Mouse (Mus musculus) forebrain, embryonic 12.5 days (tissue): ENCODE results near the gene Ice2. TPM values are rescaled to one million over a fixed set of nuclear protein-coding genes. Genes with fewer than 3 reads are reported as not detected.

Source experiments
- ATAC-seq: fragments of 200-750 bp; cut with Nextera tagmentation; 2 replicates; pipeline ENCODE4 v1.8.0; 2017; ENCODE audit warnings: moderate TSS enrichment; ENCODE audit not compliant: low FRiP score
- H3K27ac ChIP-seq: fragments of 300-500 bp; sonication (generic); 2 replicates; pipeline ENCODE4 v1.5.1; 2016; ENCODE audit warnings: mild to moderate bottlenecking
- H3K27me3 ChIP-seq: fragments of 300-500 bp; sonication (generic); 2 replicates; pipeline ENCODE4 v1.6.1; 2016; ENCODE audit warnings: mild to moderate bottlenecking
- H3K36me3 ChIP-seq: fragments of 300-500 bp; sonication (generic); replicated peaks from 2 replicates; pipeline ENCODE4 v1.6.1; 2016; ENCODE audit warnings: mild to moderate bottlenecking
- H3K4me1 ChIP-seq: fragments of 300-500 bp; sonication (generic); 2 replicates; pipeline ENCODE4 v1.6.1; 2016
- H3K4me2 ChIP-seq: fragments of 300-500 bp; sonication (generic); 2 replicates; pipeline ENCODE4 v1.6.1; 2016; ENCODE audit warnings: mild to moderate bottlenecking, moderate library complexity
- H3K4me3 ChIP-seq: fragments of 300-500 bp; sonication (generic); replicated peaks from 2 replicates; pipeline ENCODE4 v1.5.1; 2016; ENCODE audit warnings: mild to moderate bottlenecking
- H3K9ac ChIP-seq: fragments of 300-500 bp; sonication (generic); 2 replicates; pipeline ENCODE4 v1.6.1; 2016; ENCODE audit warnings: mild to moderate bottlenecking
- H3K9me3 ChIP-seq: fragments of 300-500 bp; sonication (generic); 2 replicates; pipeline ENCODE4 v1.6.1; 2016
- WGBS: fragments of 180-500 bp; shearing (Covaris S2); methylation state at CpG from one replicate; pipeline ENCODE4 v1.1.7; 2016; 5-methylcytosine and 5-hydroxymethylcytosine counted together
- microRNA-seq: library from miRNA; unstranded; fragments of <30 nt; microRNA quantifications from one replicate; pipeline ENCODE4, GENCODE M21; 2017
- polyA plus RNA-seq: library from polyadenylated mRNA; unstranded; fragments of >200 nt; fragmentation: Nextera tagmentation; extraction: Ambion mirVana; gene quantifications from 2 replicates; pipeline ENCODE4 v1.2.1, GENCODE M21; 2016

Ice2 gene
- polyA plus RNA-seq, 1 experiment from 2014 or later = 21.3 TPM

- Histone ChIP-seq H3K4me3 (no peak overlapping the region), H3K4me1 (peaks cover 22% of the 10 kb centered on the region), H3K9ac (no peak overlapping the region), H3K36me3 (no peaks in the 10 kb centered on the region), H3K4me2 (no peak overlapping the region), H3K9me3 (no peaks in the 10 kb centered on the region), H3K27me3 (no peaks in the 10 kb centered on the region; the same call in 1 of the 2 replicates), H3K27ac (no peak overlapping the region)
- ATAC-seq = no peak
- 73% methylated on average over 10 of the region's 10 CpGs for WGBS
Observed at GRCm38 (mm10) chr9:69467310-69467939, 69.7 kb downstream of the Ice2 start.

- peak; percentile 69 for ATAC-seq
- no peak overlapping the region for H3K27ac ChIP-seq
- peaks cover 22% of the 10 kb centered on the region for H3K4me1 ChIP-seq
Observed at GRCm38 (mm10) chr9:69468991-69469390, 71.3 kb downstream of the Ice2 start.

GRCm38 (mm10) chr9:69470362-69470761 lies 72.7 kb downstream of the Ice2 start:
- Histone ChIP-seq H3K27ac (no peak overlapping the region), H3K4me2 (no peak overlapping the region), H3K36me3 (no peaks in the 10 kb centered on the region), H3K4me3 (no peak overlapping the region), H3K4me1 (peaks cover 22% of the 10 kb centered on the region), H3K27me3 (no peaks in the 10 kb centered on the region; the same call in 1 of the 2 replicates), H3K9me3 (no peaks in the 10 kb centered on the region), H3K9ac (no peak overlapping the region)
- 65% methylated on average over 5 of the region's 5 CpGs for WGBS
- no peak for ATAC-seq

More at GRCm38 (mm10) chr9:69468991-69469390, 71.3 kb downstream of the Ice2 start:
- WGBS = 4% methylated on average over 9 of the region's 9 CpGs
- Histone ChIP-seq H3K9me3 (no peaks in the 10 kb centered on the region), H3K9ac (no peak overlapping the region), H3K4me3 (no peak overlapping the region), H3K36me3 (no peaks in the 10 kb centered on the region), H3K27me3 (no peaks in the 10 kb centered on the region; the same call in 1 of the 2 replicates), H3K4me2 (no peak overlapping the region)

- no peak overlapping the region for H3K4me3 ChIP-seq
- H3K4me1 ChIP-seq = peaks cover 22% of the 10 kb centered on the region
- H3K9me3 ChIP-seq = no peaks in the 10 kb centered on the region
- H3K4me2 ChIP-seq = no peak overlapping the region
- H3K27ac ChIP-seq = no peak overlapping the region
- no peak overlapping the region for H3K9ac ChIP-seq
- 25% methylated on average over 6 of the region's 6 CpGs for WGBS
- no peaks in the 10 kb centered on the region; the same call in 1 of the 2 replicates for H3K27me3 ChIP-seq
- no peak for ATAC-seq
- H3K36me3 ChIP-seq = no peaks in the 10 kb centered on the region
Observed at GRCm38 (mm10) chr9:69470921-69471320, 73.2 kb downstream of the Ice2 start.

- ATAC-seq = no peak
- H3K4me1 ChIP-seq = peaks cover 24% of the 10 kb centered on the region
Observed at GRCm38 (mm10) chr9:69472724-69473123, 75.0 kb downstream of the Ice2 start.

GRCm38 (mm10) chr9:69475873-69476272 lies 78.2 kb downstream of the Ice2 start:
- Histone ChIP-seq H3K4me1 (peaks cover 7% of the 10 kb centered on the region), H3K4me3 (no peak overlapping the region), H3K9ac (no peak overlapping the region), H3K27ac (no peak overlapping the region), H3K27me3 (no peaks in the 10 kb centered on the region; the same call in 1 of the 2 replicates), H3K36me3 (no peaks in the 10 kb centered on the region), H3K4me2 (no peak overlapping the region), H3K9me3 (no peaks in the 10 kb centered on the region)
- WGBS = 92% methylated on average over 6 of the region's 6 CpGs
- ATAC-seq = no peak

More at GRCm38 (mm10) chr9:69472724-69473123, 75.0 kb downstream of the Ice2 start:
- Histone ChIP-seq H3K27me3 (no peaks in the 10 kb centered on the region; the same call in 1 of the 2 replicates), H3K36me3 (no peaks in the 10 kb centered on the region), H3K9me3 (no peaks in the 10 kb centered on the region), H3K4me2 (no peak overlapping the region), H3K4me3 (no peak overlapping the region), H3K9ac (no peak overlapping the region), H3K27ac (no peak overlapping the region)
- WGBS = 89% methylated on average over 6 of the region's 6 CpGs

GRCm38 (mm10) chr9:69477195-69477823 lies 79.6 kb downstream of the Ice2 start:
- Histone ChIP-seq H3K9ac (no peak overlapping the region), H3K4me3 (no peak overlapping the region), H3K27me3 (no peaks in the 10 kb centered on the region; the same call in 1 of the 2 replicates), H3K9me3 (no peaks in the 10 kb centered on the region), H3K4me2 (no peak overlapping the region), H3K36me3 (no peaks in the 10 kb centered on the region), H3K27ac (peak overlapping the region; percentile 2; the same call in 1 of the 2 replicates), H3K4me1 (peaks cover 6% of the 10 kb centered on the region)
- 76% methylated on average over 14 of the region's 14 CpGs for WGBS
- no peak for ATAC-seq

GRCm38 (mm10) chr9:69477824-69478222 lies 80.1 kb downstream of the Ice2 start:
- Histone ChIP-seq H3K4me2 (no peak overlapping the region), H3K4me3 (no peak overlapping the region), H3K4me1 (peaks cover 7% of the 10 kb centered on the region), H3K36me3 (no peaks in the 10 kb centered on the region), H3K27ac (no peak overlapping the region), H3K9ac (no peak overlapping the region), H3K27me3 (peaks cover 2% of the 10 kb centered on the region; the same call in 1 of the 2 replicates), H3K9me3 (no peaks in the 10 kb centered on the region)
- 65% methylated on average over 6 of the region's 6 CpGs for WGBS
- ATAC-seq = no peak

- Histone ChIP-seq H3K36me3 (no peaks in the 10 kb centered on the region), H3K4me1 (peaks cover 26% of the 10 kb centered on the region), H3K9me3 (no peaks in the 10 kb centered on the region), H3K9ac (no peak overlapping the region), H3K4me3 (no peak overlapping the region), H3K27ac (no peak overlapping the region), H3K4me2 (no peak overlapping the region), H3K27me3 (peaks cover 21% of the 10 kb centered on the region)
- no peak for ATAC-seq
- 9% methylated on average over 1 of the region's 1 CpGs for WGBS
Observed at GRCm38 (mm10) chr9:69480344-69480743, 82.6 kb downstream of the Ice2 start.

Small RNA genes lying within 50 kb of the gene (microRNA-seq; reads per million reads assigned to microRNA genes)
- 1.2 reads per million for gene Mir3109

Other genes with a start within 250 kb of the Ice2 start
- gene Anxa2, start 55.7 kb downstream of the Ice2 start, polyA plus RNA-seq = 114 and 160 TPM in 2 replicates